Mouse (Mus musculus) limb, embryonic 13.5 days (tissue): Measurements from ENCODE around the gene Bri3. TPM values are rescaled to one million over a fixed set of nuclear protein-coding genes. Genes with fewer than 3 reads are reported as not detected.
A peak's percentile ranks its signal among the peaks of the same experiment; 100 is the strongest.

Source experiments
- ATAC-seq: fragments of 200-750 bp; cut with Nextera tagmentation; 2 replicates; pipeline ENCODE4 v1.8.0; 2017; ENCODE audit warnings: low read depth, moderate number of reproducible peaks, moderate TSS enrichment; ENCODE audit not compliant: low FRiP score
- H3K27ac ChIP-seq: fragments of 300-500 bp; sonication (generic); 2 replicates; pipeline ENCODE4 v1.5.1; 2015; ENCODE audit warnings: inconsistent platforms, mild to moderate bottlenecking, moderate library complexity
- H3K27me3 ChIP-seq: fragments of 300-500 bp; sonication (generic); 2 replicates; pipeline ENCODE4 v1.6.1; 2015; ENCODE audit warnings: mild to moderate bottlenecking, inconsistent platforms
- H3K36me3 ChIP-seq: fragments of 300-500 bp; sonication (generic); 2 replicates; pipeline ENCODE4 v1.6.1; 2015; ENCODE audit warnings: inconsistent platforms, mild to moderate bottlenecking, moderate library complexity
- H3K4me1 ChIP-seq: fragments of 300-500 bp; sonication (generic); 2 replicates; pipeline ENCODE4 v1.6.1; 2015; ENCODE audit warnings: inconsistent platforms
- H3K4me2 ChIP-seq: fragments of 300-500 bp; sonication (generic); replicated peaks from 2 replicates; pipeline ENCODE4 v1.6.1; 2015; ENCODE audit warnings: inconsistent platforms, mild to moderate bottlenecking, moderate library complexity
- H3K4me3 ChIP-seq: fragments of 300-500 bp; sonication (generic); 2 replicates; pipeline ENCODE4 v1.5.1; 2015; ENCODE audit warnings: moderate library complexity, mild to moderate bottlenecking, inconsistent platforms
- H3K9ac ChIP-seq: fragments of 300-500 bp; sonication (generic); 2 replicates; pipeline ENCODE4 v1.6.1; 2015; ENCODE audit warnings: mild to moderate bottlenecking, inconsistent platforms
- H3K9me3 ChIP-seq: fragments of 300-500 bp; sonication (generic); 2 replicates; pipeline ENCODE4 v1.6.1; 2016; ENCODE audit warnings: inconsistent platforms
- WGBS: fragments of 180-500 bp; shearing (Covaris S2); methylation state at CpG from one replicate; pipeline ENCODE4 v1.1.7; 2015; 5-methylcytosine and 5-hydroxymethylcytosine counted together
- polyA plus RNA-seq: library from polyadenylated mRNA; unstranded; fragments of >200 nt; fragmentation: Nextera tagmentation; extraction: Ambion mirVana; gene quantifications from 2 replicates; pipeline ENCODE4 v1.2.1, GENCODE M21; 2015

Gene Bri3
- polyA plus RNA-seq: 112 and 126 TPM in 2 replicates

GRCm38 (mm10) chr5:144243901-144244487 lies at the start of gene Bri3:
Gene Bri3 (plus strand): TSS chr5:144244437.
- no peaks in the 10 kb centered on the region for H3K27me3 ChIP-seq
- no peak within 1 kb of the TSS for H3K4me2 ChIP-seq
- ATAC-seq: no peak
- no peak within 1 kb of the TSS for H3K27ac ChIP-seq
- 86% methylated on average over 7 of the region's 7 CpGs for WGBS
- H3K4me1 ChIP-seq: peaks cover 17% of the 10 kb centered on the region
- no peak within 1 kb of the TSS for H3K9ac ChIP-seq
- no peaks in the 10 kb centered on the region for H3K36me3 ChIP-seq
- no peaks in the 10 kb centered on the region for H3K9me3 ChIP-seq
- no peak within 1 kb of the TSS for H3K4me3 ChIP-seq

GRCm38 (mm10) chr5:144195567-144195966 lies 48.7 kb upstream of the Bri3 start:
- H3K36me3 ChIP-seq: peaks cover 15% of the 10 kb centered on the region; the same call in 1 of the 2 replicates
- H3K4me1 ChIP-seq: peaks cover 11% of the 10 kb centered on the region; the same call in 1 of the 2 replicates
- 83% methylated on average over 8 of the region's 8 CpGs for WGBS
- no peak for ATAC-seq
- no peak overlapping the region for H3K4me2 ChIP-seq
- H3K27me3 ChIP-seq: peaks cover 4% of the 10 kb centered on the region; the same call in 1 of the 2 replicates
- no peak overlapping the region for H3K9ac ChIP-seq
- H3K4me3 ChIP-seq: no peak overlapping the region
- H3K27ac ChIP-seq: no peak overlapping the region
- H3K9me3 ChIP-seq: no peaks in the 10 kb centered on the region

- H3K27me3 ChIP-seq: no peaks in the 10 kb centered on the region
- ATAC-seq: no peak
- no peak overlapping the region for H3K4me3 ChIP-seq
- 0 out of 2 replicates have a peak, but pooled peaks cover 6% of the 10 kb centered on the region for H3K4me1 ChIP-seq
- H3K4me2 ChIP-seq: no peak overlapping the region
- H3K9ac ChIP-seq: no peak overlapping the region
- 85% methylated on average over 11 of the region's 11 CpGs for WGBS
- H3K36me3 ChIP-seq: peaks cover 60% of the 10 kb centered on the region
- H3K27ac ChIP-seq: no peak overlapping the region
- H3K9me3 ChIP-seq: 0 out of 2 replicates have a peak, but pooled peaks cover 7% of the 10 kb centered on the region
Measured at GRCm38 (mm10) chr5:144200616-144201015, 43.6 kb upstream of the Bri3 start.

GRCm38 (mm10) chr5:144202430-144202829 lies 41.8 kb upstream of the Bri3 start:
- Histone ChIP-seq H3K9ac (no peak overlapping the region), H3K27me3 (no peaks in the 10 kb centered on the region), H3K27ac (no peak overlapping the region), H3K9me3 (0 out of 2 replicates have a peak, but pooled peaks cover 7% of the 10 kb centered on the region), H3K4me3 (no peak overlapping the region), H3K36me3 (peaks cover 77% of the 10 kb centered on the region), H3K4me1 (no peaks in the 10 kb centered on the region), H3K4me2 (no peak overlapping the region)
- ATAC-seq: no peak
- 93% methylated on average over 6 of the region's 6 CpGs for WGBS

- no peak overlapping the region for H3K4me3 ChIP-seq
- H3K9me3 ChIP-seq: 0 out of 2 replicates have a peak, but pooled peaks cover 7% of the 10 kb centered on the region
- H3K9ac ChIP-seq: no peak overlapping the region
- no peaks in the 10 kb centered on the region for H3K27me3 ChIP-seq
- no peaks in the 10 kb centered on the region for H3K4me1 ChIP-seq
- no peak for ATAC-seq
- H3K4me2 ChIP-seq: no peak overlapping the region
- 89% methylated on average over 10 of the region's 10 CpGs for WGBS
- H3K36me3 ChIP-seq: peaks cover 82% of the 10 kb centered on the region
- H3K27ac ChIP-seq: no peak overlapping the region
Measured at GRCm38 (mm10) chr5:144203398-144203959, 40.8 kb upstream of the Bri3 start.

GRCm38 (mm10) chr5:144204303-144204702 lies 39.9 kb upstream of the Bri3 start:
- Histone ChIP-seq H3K9me3 (0 out of 2 replicates have a peak, but pooled peaks cover 7% of the 10 kb centered on the region), H3K9ac (no peak overlapping the region), H3K4me3 (no peak overlapping the region), H3K4me2 (no peak overlapping the region), H3K27me3 (no peaks in the 10 kb centered on the region), H3K4me1 (no peaks in the 10 kb centered on the region), H3K27ac (no peak overlapping the region), H3K36me3 (peaks cover 83% of the 10 kb centered on the region)
- WGBS: 93% methylated on average over 12 of the region's 12 CpGs
- ATAC-seq: no peak

- Histone ChIP-seq H3K9ac (no peak overlapping the region), H3K4me3 (no peak overlapping the region), H3K27me3 (no peaks in the 10 kb centered on the region), H3K36me3 (peaks cover 89% of the 10 kb centered on the region), H3K4me2 (no peak overlapping the region), H3K9me3 (0 out of 2 replicates have a peak, but pooled peaks cover 7% of the 10 kb centered on the region), H3K27ac (no peak overlapping the region), H3K4me1 (no peaks in the 10 kb centered on the region)
- no peak for ATAC-seq
- WGBS: 79% methylated on average over 10 of the region's 10 CpGs
Measured at GRCm38 (mm10) chr5:144204911-144205310, 39.3 kb upstream of the Bri3 start.

GRCm38 (mm10) chr5:144206069-144206468 lies 38.2 kb upstream of the Bri3 start:
- Histone ChIP-seq H3K9ac (no peak overlapping the region), H3K27ac (no peak overlapping the region), H3K36me3 (peaks cover 90% of the 10 kb centered on the region), H3K4me2 (no peak overlapping the region), H3K4me1 (no peaks in the 10 kb centered on the region), H3K27me3 (no peaks in the 10 kb centered on the region), H3K9me3 (0 out of 2 replicates have a peak, but pooled peaks cover 7% of the 10 kb centered on the region), H3K4me3 (no peak overlapping the region)
- WGBS: 93% methylated on average over 15 of the region's 15 CpGs
- ATAC-seq: no peak

- no peak overlapping the region for H3K9ac ChIP-seq
- 47% methylated on average over 11 of the region's 11 CpGs for WGBS
- peaks cover 90% of the 10 kb centered on the region for H3K36me3 ChIP-seq
- no peak overlapping the region for H3K27ac ChIP-seq
- ATAC-seq: 0 out of 2 replicates have a peak, but pooled peaks have one; percentile 16
- no peaks in the 10 kb centered on the region for H3K4me1 ChIP-seq
- no peak overlapping the region for H3K4me3 ChIP-seq
- no peaks in the 10 kb centered on the region for H3K27me3 ChIP-seq
- H3K9me3 ChIP-seq: 0 out of 2 replicates have a peak, but pooled peaks cover 4% of the 10 kb centered on the region
- no peak overlapping the region for H3K4me2 ChIP-seq
Measured at GRCm38 (mm10) chr5:144207478-144207877, 36.8 kb upstream of the Bri3 start.

GRCm38 (mm10) chr5:144214453-144214852 lies 29.8 kb upstream of the Bri3 start:
- WGBS: 25% methylated on average over 7 of the region's 7 CpGs
- H3K9ac ChIP-seq: no peak overlapping the region
- ATAC-seq: no peak
- no peak overlapping the region for H3K4me3 ChIP-seq
- H3K9me3 ChIP-seq: no peaks in the 10 kb centered on the region
- H3K27me3 ChIP-seq: no peaks in the 10 kb centered on the region
- no peak overlapping the region for H3K27ac ChIP-seq
- H3K36me3 ChIP-seq: peaks cover 70% of the 10 kb centered on the region
- no peak overlapping the region for H3K4me2 ChIP-seq
- no peaks in the 10 kb centered on the region for H3K4me1 ChIP-seq

- WGBS: 97% methylated on average over 2 of the region's 2 CpGs
Measured at GRCm38 (mm10) chr5:144215992-144216391, 28.2 kb upstream of the Bri3 start.

GRCm38 (mm10) chr5:144218061-144218460 lies 26.2 kb upstream of the Bri3 start:
- 90% methylated on average over 7 of the region's 7 CpGs for WGBS
- Histone ChIP-seq H3K27ac (no peak overlapping the region), H3K9me3 (no peaks in the 10 kb centered on the region), H3K9ac (no peak overlapping the region), H3K27me3 (no peaks in the 10 kb centered on the region), H3K36me3 (peaks cover 35% of the 10 kb centered on the region), H3K4me2 (no peak overlapping the region), H3K4me3 (no peak overlapping the region), H3K4me1 (peaks cover 14% of the 10 kb centered on the region)
- ATAC-seq: no peak

More at GRCm38 (mm10) chr5:144215992-144216391, 28.2 kb upstream of the Bri3 start:
- Histone ChIP-seq H3K36me3 (peaks cover 55% of the 10 kb centered on the region), H3K9me3 (no peaks in the 10 kb centered on the region), H3K27ac (no peak overlapping the region), H3K27me3 (no peaks in the 10 kb centered on the region), H3K4me2 (no peak overlapping the region), H3K9ac (no peak overlapping the region), H3K4me1 (no peaks in the 10 kb centered on the region), H3K4me3 (no peak overlapping the region)
- ATAC-seq: no peak
